Mouse (Mus musculus) layer of hippocampus, adult 11-12 months (tissue): ENCODE measurements around the gene Arhgap31.
"Not testable (repeated sequence)": the region's sequence is repeated elsewhere in the genome, so short reads cannot be mapped to it uniquely, and the experiment has no call there.

Experiments
- DNase-seq: peaks from one replicate; pipeline ENCODE4 v3.0.0; 2022; ENCODE audit warnings: low spot score

The Arhgap31 gene

DNA sequence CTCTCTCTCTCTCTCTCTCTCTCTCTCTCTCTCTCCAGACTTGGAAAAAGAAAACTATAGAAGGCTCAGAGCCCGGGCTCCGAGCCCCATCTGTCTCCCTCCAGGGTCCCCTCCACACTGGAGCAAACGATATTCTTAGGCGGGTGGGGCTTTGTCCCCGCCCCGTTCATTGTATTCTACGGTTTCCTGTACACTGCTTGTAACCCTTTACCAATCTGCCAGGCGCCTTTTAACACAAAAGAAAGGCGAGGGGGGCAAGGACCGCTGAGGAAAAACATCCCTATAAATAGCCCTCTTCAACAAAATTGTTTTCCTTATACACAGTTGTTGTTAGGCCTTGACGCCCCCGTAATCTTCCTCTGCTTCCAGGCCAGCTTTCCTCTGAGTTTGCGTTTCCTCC lies 11.9 kb upstream of the Arhgap31 start:
- DNase-seq = no peak

DNA sequence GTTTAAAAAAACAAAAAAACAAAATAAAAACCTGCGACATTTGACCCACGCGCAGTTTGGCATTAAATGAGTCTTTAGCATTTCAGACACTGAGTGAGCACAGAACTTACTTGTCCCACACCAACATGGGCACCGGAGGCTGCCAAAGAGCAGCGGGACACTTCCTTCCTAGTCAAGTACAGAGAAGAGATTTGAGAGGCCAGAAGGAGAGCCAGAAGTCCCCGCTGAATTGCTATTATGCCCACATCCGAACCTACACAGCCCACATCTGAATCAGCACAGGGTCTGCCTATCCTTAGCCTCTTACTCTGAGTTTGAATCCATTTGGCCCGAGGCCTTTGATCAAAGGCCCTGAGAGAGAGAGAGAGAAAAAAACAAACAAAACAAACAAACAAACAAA lies 11.2 kb upstream of the Arhgap31 start:
- DNase-seq = no peak

DNA sequence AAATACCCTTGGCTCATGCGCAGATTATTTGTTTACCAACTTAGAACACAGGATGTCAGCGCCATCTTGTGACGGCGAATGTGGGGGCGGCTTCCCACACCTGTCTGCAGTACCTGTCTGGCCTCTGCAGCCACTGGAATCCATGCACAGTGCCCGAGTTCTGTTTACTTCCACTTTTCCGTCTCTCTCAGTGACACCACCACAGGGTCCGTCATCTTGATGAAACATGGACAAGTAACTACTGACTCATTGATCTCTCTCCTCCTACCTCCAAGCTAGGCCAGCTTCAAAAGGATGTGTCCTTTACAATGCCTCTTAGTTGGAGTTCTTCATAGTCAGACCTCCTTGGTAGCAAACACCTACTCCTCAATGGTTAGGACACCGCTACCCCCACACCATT lies 8.3 kb upstream of the Arhgap31 start:
- DNase-seq = no peak

DNA sequence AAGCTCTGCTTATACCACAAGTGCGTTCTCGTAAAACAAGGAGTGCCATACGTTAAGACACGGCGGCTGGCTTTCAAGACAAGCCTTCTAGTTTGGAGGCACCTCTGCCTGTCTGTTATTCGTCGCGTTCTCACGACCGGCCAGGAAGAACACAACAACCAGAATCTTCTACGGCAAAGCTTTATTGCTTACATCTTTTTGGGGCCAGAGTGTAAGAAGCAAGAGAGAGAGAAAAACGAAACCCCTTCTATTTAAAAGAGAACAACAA lies 1.1 kb upstream of the Arhgap31 start:
- not testable (repeated sequence) for DNase-seq

DNA sequence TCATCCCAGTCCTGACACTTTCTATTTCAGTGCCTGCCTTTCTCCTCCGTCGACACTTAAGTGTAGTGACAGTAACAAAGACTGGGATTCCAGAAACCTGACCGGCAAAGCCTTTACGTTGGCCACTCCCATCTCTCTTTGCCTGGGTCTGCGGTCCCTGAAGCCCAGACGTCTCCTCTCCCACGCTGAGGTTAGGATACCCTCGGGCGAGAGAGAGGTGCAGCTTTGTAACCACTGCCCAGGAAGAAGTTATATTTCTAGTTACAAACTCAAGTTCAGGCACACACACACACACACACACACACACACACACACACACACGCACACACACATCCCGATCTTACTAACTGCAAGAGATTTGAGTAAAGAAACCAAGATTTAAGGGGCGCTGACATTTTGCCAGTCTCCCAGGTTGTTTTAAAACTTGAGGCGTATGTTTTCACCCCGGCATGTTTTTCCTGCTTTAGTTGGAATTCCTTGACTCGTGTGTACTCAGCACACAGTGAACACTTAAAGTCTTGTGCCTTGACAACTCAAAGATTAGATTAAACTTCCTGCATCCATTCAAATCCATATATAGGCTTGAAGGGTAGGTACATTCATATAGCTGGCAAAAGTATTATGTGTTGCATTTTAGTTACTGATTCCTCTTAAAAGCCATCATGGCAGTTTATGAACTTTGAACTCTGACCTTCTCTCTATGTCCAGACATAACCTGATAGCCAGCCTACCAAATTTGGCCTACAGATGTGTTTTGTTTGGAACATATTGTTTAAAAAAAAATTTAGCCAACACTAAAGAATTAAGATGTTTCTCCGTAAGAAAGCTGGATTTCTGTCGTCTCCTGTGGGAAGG lies 557 bp upstream of the Arhgap31 start:
- DNase-seq = no peak

DNA sequence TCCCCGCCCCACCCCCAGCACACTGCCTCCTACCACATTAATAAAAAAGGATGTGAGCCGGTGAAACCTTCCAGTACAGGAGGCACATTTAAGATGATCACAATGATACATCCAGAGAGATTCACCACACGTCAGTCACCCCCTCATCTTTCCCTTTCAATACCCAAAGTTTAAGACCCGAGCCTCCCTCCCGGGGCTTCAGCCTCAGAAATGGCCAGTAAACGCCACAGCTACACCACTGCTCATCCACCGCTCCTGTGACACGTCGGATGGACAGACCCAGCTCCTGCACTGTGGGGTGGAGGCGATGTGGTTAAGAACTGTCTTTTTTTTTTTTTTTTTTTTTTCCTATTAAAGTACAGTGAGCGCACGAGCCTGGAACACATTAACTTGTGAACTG lies 969 bp downstream of the Arhgap31 start:
- no peak for DNase-seq

DNA sequence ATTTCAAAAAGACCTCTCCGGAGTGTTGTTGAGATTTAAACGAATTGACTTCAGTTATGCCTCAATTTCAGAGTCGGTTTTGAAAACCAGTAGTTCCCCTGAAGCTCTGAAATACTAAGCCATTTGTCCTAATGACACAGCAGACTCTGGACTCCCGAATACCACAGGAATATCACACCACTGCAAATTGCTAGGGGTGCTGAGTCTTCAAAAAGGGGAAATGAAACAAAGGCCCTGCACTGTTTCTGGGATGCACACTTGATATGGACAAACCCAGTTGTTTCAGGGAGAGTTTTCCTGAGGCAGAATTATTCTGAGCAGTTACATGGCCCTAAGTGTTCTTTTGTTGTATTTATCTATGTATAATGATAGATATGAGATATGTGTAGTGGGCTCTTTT lies 1.8 kb downstream of the Arhgap31 start:
- DNase-seq = no peak

DNA sequence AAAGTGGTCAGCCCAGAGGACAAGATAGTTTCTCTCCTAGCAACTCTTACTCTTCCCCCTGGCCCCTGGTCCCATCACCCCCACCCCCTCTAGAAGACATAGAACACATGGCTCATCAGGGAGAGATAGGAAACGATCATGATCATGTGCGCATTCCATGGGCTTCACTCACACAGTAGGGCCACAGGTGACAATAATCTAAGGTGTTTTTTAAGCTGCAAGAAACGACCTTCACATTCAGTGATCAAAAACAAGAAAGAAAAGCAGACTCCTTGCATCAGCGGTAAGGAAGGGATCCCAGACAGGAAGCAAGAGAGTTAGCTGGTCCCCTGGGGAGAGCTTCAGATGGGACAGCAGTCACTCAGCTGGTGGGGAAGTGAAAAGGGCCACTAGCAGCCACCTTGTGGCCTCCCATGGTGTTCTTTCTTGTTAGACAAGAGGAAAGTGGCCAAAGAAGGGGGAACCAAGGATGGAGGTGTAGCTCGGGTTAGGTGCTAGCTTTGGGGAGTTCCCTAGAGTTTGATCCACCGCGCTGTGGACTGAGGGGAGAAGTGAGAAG lies 4.0 kb downstream of the Arhgap31 start:
- no peak for DNase-seq

DNA sequence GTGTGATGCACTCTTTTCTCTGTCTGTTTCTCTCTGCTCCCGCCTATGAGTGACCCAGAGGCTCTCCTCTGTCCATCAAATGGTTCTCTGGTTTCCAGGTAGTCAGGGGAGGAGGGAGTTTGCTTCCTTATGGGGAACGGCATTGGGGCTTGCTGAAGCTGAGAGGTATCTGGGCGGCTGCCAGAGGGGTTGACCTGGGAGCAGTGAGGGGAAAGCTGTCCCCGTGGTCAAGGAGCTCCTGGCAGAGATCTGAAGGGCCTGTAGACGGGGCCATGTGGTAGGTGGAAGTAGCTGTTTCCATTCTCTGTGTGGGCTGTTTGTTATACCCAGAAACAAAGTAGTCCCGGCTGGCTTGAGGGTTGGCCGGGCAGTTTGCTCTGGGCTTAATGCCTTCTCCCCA lies 6.3 kb downstream of the Arhgap31 start:
- no peak for DNase-seq

DNA sequence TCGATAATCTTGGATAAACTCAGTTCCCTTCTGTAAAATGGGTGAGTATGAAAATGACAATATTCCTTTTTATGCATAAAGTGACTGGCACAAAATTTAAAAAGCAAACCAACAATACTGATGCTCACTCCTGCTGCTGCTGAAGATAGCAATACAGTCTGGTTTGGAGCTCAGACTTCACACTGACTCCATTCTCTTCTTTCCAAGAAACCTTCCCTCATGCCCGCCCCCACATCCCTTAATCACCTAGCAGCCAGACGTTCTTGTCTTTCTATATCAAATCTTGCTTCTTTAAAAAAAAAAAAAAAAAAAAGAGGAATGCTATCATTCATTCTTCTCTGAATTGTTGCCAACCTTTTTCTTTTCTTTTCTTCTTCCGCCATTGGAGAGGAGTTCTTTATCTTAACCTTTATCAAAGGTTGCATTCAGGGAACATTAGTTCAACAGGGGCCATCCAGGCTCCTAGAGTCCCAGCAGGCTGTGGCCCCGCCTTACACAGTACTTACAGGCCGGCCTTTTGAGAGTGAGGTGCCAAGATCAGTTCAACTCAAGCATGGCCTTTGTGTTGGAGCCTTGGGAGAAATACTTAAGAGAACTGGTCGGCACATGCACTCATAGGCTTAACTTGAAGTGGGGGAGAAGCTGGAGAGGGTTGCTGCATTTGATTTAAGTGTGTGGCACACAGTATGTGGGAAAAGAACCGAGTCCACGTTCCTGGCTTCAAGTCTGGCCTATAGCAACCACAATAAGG lies 7.4 kb downstream of the Arhgap31 start:
- no peak for DNase-seq

DNA sequence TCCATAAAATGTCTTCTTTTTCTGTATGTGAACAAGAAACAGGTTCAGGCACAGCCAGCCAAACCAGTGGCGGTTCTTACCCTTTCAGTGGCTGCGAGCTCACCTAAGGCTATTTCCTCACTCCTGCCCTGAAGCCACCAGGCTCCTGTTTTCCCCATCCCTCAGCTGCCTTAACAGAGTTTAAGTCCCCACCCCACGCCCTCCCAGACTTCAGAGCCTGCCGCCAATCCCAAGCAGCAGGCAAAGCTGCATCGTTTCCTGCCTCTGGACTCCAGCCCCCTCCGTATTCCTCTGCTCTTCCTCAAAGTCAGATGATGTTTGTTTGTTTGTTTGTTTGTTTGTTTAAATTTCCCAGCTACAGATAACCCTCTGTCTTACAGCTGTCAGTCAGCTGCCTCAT lies 9.6 kb downstream of the Arhgap31 start:
- DNase-seq = no peak

DNA sequence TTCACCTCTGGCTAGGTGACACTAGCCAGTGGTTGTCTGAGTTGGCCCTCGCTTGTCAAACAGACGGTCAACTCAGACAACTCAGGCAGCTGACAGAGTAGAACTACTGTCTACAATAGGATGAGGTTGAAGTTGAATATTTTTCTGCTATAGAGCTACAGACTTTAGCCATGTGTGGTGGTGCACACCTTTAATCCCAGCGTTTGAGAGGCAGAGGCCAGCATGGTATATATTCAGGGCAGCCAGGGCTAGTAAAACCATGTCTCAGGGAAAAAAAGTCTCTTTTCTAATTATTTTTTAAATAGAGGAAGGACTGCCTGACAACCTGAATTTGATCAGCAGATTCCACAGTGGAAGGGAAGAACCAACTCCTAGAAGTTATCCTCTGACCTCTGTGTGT lies 10.8 kb downstream of the Arhgap31 start:
- DNase-seq = no peak

DNA sequence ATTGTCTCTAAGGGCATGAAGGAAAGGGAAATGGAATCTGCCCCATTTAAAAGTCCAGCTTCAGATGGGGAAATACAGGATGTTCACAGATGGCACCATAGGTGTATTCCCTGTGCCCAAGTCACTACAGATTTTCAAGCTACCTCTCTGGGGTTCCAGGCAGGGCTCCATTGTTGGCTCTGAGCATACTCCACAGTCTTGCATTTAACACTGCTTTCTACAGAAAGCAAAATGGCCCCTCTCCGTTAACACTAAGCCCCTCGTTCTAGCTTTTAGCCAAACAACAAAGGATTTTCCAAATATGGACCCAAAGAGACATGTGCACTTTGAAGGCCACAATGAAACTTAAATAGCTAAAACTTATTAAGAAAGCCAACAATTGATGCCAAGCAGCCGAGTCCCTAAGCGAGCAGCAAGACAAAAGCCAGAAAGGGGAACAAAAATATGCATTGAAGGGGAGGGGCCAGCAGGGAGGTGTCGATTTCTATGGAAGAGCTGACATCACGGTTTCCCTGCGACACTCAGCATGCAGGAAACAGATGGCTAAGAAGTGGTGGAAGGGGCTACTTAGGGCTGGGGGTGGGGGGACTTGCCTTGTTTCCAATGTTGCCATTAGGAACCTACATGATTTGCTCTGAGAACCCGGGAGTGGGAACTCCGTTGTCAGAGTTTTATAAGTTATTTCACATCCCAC lies 11.4 kb downstream of the Arhgap31 start:
- DNase-seq = no peak

DNA sequence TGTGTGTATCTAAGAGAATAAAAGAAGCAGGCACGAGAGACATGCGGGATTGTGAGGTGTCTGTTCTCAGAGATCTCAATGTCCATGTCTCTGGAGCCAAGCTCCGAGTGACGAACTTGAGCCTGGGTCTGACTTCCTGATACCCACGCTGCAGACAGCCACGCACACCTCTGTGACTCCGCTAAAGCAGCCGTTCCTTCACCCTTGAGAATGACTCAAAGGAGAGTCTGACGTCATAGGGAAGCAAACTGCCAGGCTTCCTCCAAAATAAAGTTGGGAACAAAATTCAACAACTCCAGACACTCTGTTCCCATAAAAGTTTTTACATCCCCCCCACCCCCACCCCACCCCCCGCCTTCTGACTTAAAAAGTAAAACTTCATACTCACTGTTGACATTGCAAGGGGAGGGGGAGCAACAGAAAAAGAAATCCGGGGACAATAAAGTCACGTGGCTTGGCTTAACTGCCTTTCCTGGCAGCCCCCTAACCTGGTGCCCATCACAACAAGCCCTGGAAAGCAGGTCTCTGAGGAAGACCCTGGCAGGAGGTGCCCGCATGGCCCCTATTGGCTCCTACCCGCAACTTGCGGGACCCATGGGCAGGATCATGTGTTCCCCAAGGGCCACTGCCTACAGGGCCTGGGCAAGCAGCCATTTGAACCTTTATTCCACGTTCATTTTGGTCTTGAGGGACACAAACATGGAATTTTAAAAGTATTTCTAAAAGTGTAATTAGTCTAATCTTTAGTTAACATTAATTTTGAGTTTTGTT lies 12.5 kb downstream of the Arhgap31 start:
- DNase-seq = no peak

DNA sequence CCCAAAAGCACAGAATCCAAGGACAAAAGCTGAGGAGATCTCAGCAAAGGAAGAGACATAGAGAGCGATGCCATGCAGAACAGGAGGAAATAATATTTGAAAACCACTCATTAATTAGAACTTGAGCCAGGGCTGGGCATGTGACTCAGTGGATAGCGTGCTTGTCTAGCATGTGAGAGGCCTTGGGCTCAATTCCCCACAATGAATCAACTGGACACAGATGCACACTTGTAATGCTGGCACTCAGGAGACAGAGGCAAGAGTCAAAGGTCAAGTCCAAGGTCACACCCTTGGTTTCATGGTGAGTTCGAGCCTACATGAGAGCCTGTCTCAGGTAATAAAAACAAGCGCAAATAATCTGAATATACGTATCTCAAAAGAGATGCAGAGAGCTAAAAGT lies 15.5 kb downstream of the Arhgap31 start:
- no peak for DNase-seq

DNA sequence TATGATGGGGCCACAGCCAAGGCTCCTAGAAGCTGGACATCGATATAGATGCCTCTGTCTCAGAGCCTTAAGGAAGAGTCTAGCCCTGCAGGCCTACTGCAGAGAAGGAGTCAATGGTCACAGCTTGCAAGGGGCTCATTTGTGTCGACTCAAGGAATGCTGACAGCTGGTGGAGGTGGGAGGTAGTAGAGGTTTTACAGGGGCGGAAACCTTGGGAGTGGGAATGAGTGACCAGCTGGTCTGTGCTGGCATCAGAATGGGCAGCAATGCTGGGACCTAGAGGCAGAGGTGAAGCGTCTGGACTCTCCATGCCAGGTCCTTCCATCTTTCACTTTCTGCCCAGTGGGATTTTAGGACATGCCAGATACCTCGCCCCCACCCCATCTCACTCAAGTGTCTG lies 17.5 kb downstream of the Arhgap31 start:
- no peak for DNase-seq

DNA sequence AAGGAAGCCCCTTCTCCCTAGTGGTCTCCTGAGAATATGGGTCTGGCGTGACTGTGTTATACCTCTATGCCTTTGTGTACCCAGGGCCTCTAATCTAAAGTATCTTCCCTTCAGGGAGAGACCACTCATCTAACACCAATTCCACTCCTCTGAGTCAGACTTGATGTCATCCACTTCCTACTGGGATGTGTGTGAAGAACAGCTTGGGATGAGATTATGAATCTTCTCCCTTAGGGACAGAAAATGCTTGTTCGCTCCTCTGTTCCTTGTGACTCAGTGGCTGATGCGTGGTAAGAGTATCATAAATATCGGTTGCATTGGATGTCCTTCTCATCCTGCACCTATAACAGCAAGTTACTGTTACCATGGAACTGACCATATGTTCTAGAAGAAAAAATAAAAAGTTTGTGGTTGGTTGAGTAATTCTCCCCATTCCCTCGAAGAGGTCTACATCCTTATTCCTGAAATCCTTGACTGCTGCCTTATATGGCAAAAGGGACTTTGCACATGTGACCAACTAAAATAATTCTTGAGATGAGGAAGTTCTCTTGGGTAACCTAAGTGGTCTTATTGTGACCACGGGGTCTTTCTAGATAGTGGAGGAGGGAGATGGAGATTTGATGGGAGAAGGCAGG lies 18.1 kb downstream of the Arhgap31 start:
- DNase-seq = no peak

DNA sequence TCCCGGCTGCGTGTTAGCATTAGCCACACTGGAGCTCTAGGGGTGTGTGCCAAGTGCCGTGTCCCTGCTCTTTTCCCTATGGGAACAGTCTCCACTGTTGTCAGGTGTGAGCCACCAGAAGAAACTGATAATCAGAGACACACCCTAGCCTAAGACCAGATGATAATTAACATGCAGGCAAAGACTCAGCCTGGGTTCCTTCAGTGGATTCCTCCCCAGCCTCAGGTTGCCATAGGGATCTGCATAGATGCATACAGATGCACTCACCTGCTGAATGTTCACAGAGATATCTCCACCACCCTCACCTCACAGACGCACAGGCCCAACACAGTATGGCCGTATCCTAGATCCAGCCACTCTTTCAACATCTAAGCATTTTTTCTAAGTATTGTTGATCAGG lies 22.6 kb downstream of the Arhgap31 start:
- no peak for DNase-seq

DNA sequence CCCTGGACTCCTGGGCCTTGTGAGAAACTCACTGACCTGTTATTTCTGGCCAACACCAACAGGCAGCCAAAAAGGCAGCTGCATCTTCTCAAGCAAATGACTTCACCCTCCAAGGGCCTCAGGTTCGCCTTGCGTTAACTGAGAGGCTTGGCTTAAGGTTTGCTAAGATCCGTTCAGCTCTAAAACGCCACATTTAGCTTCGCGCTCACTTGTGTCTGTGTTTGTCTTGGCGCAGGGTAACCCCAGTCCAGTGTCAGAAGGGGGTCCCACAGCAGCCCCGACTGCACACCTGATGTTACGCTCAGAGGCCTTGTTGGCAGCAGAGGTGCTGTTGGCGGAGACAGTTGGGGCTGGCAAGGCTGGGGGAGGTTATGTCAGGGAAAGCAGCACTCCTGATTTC lies 23.3 kb downstream of the Arhgap31 start:
- DNase-seq = no peak

DNA sequence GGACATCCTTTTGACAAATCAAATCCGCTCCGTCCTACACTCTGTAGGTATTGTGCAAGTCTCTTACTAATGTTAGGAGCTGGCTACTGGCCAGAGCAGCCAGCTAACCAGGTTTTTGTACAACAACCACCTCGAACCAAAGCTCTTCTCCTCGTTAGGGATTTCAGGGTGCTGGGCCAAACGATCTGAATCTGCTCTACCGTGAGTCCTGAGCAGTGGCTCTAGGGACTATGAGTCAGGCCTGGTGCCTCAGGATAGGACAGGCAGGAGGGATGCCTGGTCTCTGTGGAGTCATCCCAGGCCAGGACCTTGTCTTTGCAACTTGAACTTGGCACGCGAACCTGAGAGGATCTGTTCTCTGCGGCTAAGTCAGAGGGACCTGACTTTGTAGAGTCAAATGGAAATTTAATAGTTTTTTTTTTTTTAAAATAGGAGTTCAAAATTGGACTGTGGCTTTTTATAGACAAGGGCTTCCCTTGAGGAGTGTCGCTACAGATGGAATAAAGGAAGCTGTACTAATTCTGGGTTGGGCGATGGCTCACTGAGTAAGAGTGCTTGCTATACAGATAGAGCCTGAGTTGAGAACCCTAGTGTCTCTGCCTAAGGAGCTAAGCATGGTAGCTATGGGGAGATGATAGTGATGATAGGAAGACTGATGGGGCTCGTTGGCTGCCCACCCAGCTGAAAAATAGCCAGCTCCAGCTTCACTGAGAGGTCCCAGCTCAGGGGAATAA lies 24.4 kb downstream of the Arhgap31 start:
- no peak for DNase-seq

DNA sequence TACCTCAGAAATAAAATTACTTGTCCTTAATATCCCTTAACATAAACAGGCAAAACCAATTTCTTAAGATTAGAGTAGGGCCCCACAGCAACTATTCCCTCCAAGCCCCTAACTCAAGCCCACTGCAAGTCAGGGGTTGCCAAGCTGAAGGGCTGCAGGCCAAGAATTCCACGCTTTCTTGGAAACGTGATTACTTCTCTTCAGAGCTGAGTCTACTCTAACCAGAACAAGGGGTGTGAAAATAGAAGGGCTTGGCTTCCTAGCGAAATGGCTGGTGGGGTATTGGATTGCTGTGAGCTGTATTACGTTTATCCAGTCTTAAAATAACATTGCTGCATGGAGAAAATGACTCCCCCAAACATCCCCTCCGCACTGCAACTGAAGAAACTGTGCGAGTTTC lies 25.4 kb downstream of the Arhgap31 start:
- DNase-seq = no peak
